Mouse (Mus musculus): ENCODE data around the gene Zswim3. TPM values are rescaled to one million over a fixed set of nuclear protein-coding genes. Genes with fewer than 3 reads are reported as not detected.
A peak's percentile ranks its signal among the peaks of the same experiment; 100 is the strongest.

The Zswim3 gene
- polyA plus RNA-seq, 1 experiment, result 7.6 TPM

DNA sequence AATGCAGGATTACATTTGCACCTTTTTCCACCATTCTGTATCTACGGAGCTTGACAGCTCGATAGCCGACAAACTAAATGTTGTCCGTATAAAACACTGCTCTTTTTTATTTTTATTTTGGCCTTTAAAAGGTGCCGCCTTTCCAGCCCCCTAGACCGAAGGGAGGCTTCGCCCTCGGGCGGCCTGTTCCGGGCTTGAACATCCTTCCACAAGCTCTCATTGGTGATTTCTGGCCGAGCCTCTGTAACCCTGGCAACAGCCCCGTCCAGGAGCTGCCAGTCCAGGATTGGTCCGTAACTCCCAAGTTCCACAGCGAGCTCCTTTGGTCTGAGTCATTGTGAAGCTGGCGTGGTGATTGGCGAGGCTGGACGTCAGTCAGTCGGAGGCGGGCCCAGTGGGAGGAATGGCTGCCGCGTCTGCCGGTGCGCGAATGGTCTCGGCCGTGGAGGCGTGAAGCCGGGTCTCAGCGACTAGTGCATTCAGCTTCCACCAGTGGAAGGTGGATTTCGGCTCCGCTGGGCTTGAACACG, 17.8 kb downstream of the Zswim3 start, which contains the start of gene Zswim1:
Gene Zswim1 (plus strand): TSS at position 51 of the 530 bp plus-strand sequence.
- Histone ChIP-seq H3K4me3 (ENCODE audit: insufficient read depth, low read length) (peak within 1 kb of the TSS; percentile 54), H3K27ac (ENCODE audit: insufficient read depth, low read length) (peak within 1 kb of the TSS; percentile 51), H3K4me1 (ENCODE audit: control insufficient read depth, insufficient read depth, low read length) (peaks cover 2% of the 10 kb centered on the region; the same call in 1 of the 2 replicates)
- TF ChIP-seq POLR2A (IDR thresholded peaks at IDR 0.05; ENCODE audit: extremely low read depth, insufficient read depth, low read length) (peak; percentile 94), CTCF (IDR thresholded peaks at IDR 0.05; ENCODE audit: extremely low read depth, insufficient read depth, low read length) (no peak)

DNA sequence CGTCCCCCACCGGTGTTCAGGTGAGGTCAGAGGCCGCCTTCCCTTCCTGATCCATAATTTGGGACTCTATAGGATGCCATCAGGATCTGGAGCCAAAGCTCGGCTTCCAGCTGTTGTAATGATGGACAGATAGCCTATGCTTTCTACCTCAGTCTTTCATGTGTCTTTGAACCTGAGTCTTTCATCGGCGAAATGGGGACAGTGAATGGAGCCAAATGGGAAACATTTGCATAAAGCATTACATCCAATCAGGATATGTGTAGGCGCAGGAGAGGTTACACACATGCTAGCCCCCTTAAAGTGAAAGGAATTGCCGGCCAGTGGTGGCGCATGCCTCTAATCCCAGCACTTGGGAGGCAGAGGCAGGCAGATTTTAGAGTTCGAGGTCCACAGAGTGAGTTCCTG, 18.3 kb downstream of the Zswim3 start:
- Histone ChIP-seq H3K4me3 (ENCODE audit: insufficient read depth, low read length) (peak overlapping the region; percentile 54), H3K4me1 (ENCODE audit: control insufficient read depth, insufficient read depth, low read length) (peaks cover 2% of the 10 kb centered on the region; the same call in 1 of the 2 replicates), H3K27ac (ENCODE audit: insufficient read depth, low read length) (peak overlapping the region; percentile 51)
- no peak for TF ChIP-seq CTCF (IDR thresholded peaks at IDR 0.05; ENCODE audit: extremely low read depth, insufficient read depth, low read length)
- no peak for TF ChIP-seq POLR2A (IDR thresholded peaks at IDR 0.05; ENCODE audit: extremely low read depth, insufficient read depth, low read length)

DNA sequence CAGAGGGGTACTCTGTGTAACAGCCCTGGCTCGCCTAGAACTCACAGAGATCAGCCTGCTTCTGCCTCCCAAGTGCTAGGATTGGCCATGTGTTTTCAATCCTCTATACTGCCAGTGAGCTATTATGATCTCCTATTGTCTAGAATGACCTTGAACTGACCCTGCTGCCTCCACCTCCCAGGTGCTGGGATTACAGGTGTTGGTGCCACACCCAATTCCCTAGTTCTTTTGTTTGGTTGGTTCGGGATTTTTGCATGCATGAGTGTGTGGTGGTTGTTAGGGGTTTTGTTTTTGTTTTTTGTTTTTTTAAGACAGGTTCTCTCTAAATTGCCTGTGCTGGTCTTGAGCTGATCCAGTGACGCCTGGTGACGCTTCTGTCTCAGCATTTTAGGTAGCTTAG, 19.1 kb downstream of the Zswim3 start:
- Histone ChIP-seq H3K4me1 (ENCODE audit: control insufficient read depth, insufficient read depth, low read length) (peaks cover 2% of the 10 kb centered on the region; the same call in 1 of the 2 replicates), H3K4me3 (ENCODE audit: insufficient read depth, low read length) (no peak overlapping the region), H3K27ac (ENCODE audit: insufficient read depth, low read length) (no peak overlapping the region)
- no peak for TF ChIP-seq POLR2A (IDR thresholded peaks at IDR 0.05; ENCODE audit: extremely low read depth, insufficient read depth, low read length)
- TF ChIP-seq CTCF (IDR thresholded peaks at IDR 0.05; ENCODE audit: extremely low read depth, insufficient read depth, low read length), result no peak

DNA sequence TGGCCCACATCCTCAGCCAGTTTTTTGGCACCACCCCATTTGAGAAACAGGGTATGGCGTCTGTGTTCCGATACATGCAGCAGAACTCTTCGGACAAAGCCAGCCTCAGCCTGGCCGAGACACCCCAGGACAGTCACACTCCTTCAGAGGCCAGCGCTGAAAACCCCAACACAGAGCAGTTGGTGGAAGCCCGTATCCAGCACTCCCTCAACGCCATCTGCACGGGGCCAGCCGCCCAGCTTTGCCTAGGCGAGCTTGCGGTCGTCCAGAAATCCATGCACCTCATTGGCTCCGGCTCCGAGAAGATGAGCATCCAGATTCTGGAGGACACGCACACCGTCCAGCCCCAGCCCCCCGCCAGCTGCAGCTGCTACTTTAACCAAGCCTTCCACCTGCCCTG, 20.6 kb downstream of the Zswim3 start:
- Histone ChIP-seq H3K27ac (ENCODE audit: insufficient read depth, low read length) (no peak overlapping the region), H3K4me1 (ENCODE audit: control insufficient read depth, insufficient read depth, low read length) (peaks cover 2% of the 10 kb centered on the region; the same call in 1 of the 2 replicates), H3K4me3 (ENCODE audit: insufficient read depth, low read length) (no peak overlapping the region)
- TF ChIP-seq CTCF (IDR thresholded peaks at IDR 0.05; ENCODE audit: extremely low read depth, insufficient read depth, low read length), result no peak
- no peak for TF ChIP-seq POLR2A (IDR thresholded peaks at IDR 0.05; ENCODE audit: extremely low read depth, insufficient read depth, low read length)

DNA sequence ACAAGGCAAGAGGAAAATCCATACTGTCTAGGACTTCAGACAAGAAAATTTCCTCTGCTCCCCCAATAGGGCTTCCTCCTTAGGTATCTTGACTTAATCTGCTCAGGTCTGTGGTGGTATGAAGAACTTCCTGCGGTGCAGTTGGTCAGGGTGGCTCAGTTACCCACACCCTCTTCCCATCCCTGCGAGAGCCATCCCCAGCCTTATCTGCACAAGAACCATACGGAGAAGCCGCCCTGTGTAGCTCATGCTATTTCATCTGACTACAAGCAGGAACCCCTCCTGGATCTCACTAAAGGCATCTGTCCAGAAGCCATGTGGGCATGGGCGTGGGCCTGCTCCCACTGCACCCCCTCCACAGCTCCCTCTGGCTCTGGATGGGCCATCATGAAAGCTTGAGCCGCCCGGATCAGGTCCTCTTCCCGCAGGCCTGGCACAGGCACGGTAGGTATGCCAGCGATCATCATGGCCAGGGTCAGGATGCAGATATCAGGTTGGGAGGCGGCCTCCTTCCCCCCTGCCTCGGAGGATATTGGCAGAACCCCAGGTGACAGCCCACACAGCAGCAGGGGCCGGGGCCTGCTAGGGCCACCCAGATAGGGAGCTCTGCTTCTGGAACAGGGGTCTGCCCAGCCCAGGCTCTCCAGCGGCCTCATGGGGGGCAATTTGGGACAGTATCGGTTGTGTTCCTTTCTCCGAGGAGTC, 22.4 kb downstream of the Zswim3 start:
- TF ChIP-seq POLR2A (IDR thresholded peaks at IDR 0.05; ENCODE audit: extremely low read depth, insufficient read depth, low read length), result no peak
- no peak for TF ChIP-seq CTCF (IDR thresholded peaks at IDR 0.05; ENCODE audit: extremely low read depth, insufficient read depth, low read length)
- H3K27ac ChIP-seq (ENCODE audit: insufficient read depth, low read length), result no peak overlapping the region
- H3K4me1 ChIP-seq (ENCODE audit: control insufficient read depth, insufficient read depth, low read length), result peaks cover 2% of the 10 kb centered on the region; the same call in 1 of the 2 replicates
- no peak overlapping the region for H3K4me3 ChIP-seq (ENCODE audit: insufficient read depth, low read length)

DNA sequence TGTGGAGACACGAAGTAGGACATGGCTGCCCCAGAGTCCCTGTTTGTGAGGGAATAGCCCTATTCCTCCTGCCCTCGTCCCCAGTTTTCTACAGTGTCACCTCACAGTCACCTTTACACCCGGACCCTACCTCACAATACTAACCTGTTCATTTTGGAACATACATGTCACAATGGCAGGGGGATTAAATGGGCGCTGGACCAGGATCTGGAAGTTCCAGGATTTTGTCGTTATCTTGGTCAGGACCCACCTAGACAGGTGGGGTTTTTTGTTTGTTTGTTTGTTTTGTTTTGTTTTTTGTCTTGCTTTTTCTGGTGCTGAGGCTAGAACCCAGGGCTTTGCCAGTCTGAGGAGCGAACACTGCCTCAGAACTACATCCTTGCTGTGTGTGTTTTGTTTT, 23.5 kb downstream of the Zswim3 start, which contains the start of gene Spata25:
Gene Spata25 (minus strand): TSS at position 101 of the 400 bp plus-strand sequence.
- no peak within 1 kb of the TSS for H3K4me3 ChIP-seq (ENCODE audit: insufficient read depth, low read length)
- no peak within 1 kb of the TSS for H3K27ac ChIP-seq (ENCODE audit: insufficient read depth, low read length)
- TF ChIP-seq POLR2A (IDR thresholded peaks at IDR 0.05; ENCODE audit: extremely low read depth, insufficient read depth, low read length) (no peak), CTCF (IDR thresholded peaks at IDR 0.05; ENCODE audit: extremely low read depth, insufficient read depth, low read length) (no peak)
- H3K4me1 ChIP-seq (ENCODE audit: control insufficient read depth, insufficient read depth, low read length), result peaks cover 2% of the 10 kb centered on the region; the same call in 1 of the 2 replicates

DNA sequence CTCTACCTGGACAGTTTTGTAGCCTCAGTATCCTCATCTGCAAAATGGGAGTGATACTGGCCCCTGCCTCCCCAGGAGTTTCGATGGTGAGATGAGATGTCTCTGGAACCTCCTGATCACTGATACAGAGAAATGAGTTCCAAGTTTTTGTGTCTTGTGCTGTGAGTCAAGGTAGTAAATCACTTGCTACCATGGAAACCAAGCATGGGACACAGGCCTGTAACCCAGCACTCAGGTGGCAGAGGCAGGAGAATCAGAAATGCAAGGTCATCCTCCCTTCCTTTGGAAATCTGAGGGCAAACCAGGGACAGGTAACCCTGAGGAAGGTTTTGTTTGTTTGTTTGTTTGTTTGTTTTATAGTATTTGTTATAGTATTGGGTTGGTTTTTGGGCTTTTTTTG, 24.2 kb downstream of the Zswim3 start:
- Histone ChIP-seq H3K4me1 (ENCODE audit: control insufficient read depth, insufficient read depth, low read length) (peaks cover 2% of the 10 kb centered on the region; the same call in 1 of the 2 replicates), H3K27ac (ENCODE audit: insufficient read depth, low read length) (no peak overlapping the region), H3K4me3 (ENCODE audit: insufficient read depth, low read length) (no peak overlapping the region)
- TF ChIP-seq POLR2A (IDR thresholded peaks at IDR 0.05; ENCODE audit: extremely low read depth, insufficient read depth, low read length), result no peak
- TF ChIP-seq CTCF (IDR thresholded peaks at IDR 0.05; ENCODE audit: extremely low read depth, insufficient read depth, low read length), result no peak

DNA sequence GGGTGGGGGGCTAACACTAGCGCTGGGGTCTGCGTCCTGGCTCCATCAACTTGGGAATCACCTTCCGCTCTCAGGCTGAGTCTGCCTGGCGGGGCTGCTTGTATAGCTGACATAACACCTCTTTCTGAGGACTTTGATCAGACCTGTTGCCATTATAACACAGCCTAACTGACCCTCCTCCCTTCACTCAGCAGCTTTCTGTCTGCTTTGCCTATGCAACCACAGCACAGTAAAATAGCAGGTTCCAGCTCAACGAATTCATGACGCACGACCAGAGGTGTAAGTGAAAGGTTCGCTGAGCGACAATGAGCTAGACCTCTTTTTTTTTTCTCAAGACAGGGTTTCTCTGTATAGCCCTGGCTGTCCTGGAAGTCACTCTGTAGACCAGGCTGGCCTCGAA, 26.1 kb downstream of the Zswim3 start:
- TF ChIP-seq CTCF (IDR thresholded peaks at IDR 0.05; ENCODE audit: extremely low read depth, insufficient read depth, low read length) (no peak), POLR2A (IDR thresholded peaks at IDR 0.05; ENCODE audit: extremely low read depth, insufficient read depth, low read length) (no peak)
- H3K27ac ChIP-seq (ENCODE audit: insufficient read depth, low read length), result no peak overlapping the region
- no peak overlapping the region for H3K4me3 ChIP-seq (ENCODE audit: insufficient read depth, low read length)

DNA sequence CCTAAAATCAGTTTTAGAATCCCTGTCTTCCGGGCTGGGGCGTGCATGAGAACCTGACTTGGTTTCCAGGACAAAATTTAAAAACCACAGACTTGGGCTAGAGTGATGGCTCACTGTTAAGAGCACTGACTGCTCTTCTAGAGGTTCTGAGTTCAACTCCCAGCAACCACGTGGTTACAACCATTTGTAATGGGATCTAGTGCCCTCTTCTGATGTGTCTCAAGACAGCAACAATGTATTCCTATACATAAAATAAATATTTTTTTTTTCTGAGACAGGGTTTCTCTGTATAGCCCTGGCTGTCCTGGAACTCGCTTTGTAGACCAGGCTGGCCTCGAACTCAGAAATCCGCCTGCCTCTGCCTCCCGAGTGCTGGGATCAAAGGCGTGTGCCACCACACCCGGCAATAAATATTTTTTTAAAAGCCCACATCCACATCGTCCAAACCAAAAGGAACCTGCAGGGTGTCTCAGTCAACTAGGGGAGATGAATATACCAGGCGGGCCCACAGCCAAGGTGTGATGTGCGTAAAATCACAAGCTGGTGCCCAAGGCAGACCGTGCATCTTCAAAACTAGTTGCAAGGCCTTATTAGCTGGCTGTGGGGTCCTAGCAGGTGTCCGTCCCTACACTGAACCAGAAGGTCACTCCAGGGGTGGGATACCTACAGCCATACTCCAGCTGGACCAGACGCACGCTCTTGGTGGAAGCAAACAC, 27.3 kb downstream of the Zswim3 start:
- H3K27ac ChIP-seq (ENCODE audit: insufficient read depth, low read length), result no peak overlapping the region

More for the DNA sequence above, 26.1 kb downstream of the Zswim3 start:
- peaks cover under 1% of the 10 kb centered on the region; the same call in 1 of the 2 replicates for H3K4me1 ChIP-seq (ENCODE audit: control insufficient read depth, insufficient read depth, low read length)

More for the DNA sequence above, 27.3 kb downstream of the Zswim3 start:
- no peaks in the 10 kb centered on the region for H3K4me1 ChIP-seq (ENCODE audit: control insufficient read depth, insufficient read depth, low read length)
- TF ChIP-seq POLR2A (IDR thresholded peaks at IDR 0.05; ENCODE audit: extremely low read depth, insufficient read depth, low read length) (no peak), CTCF (IDR thresholded peaks at IDR 0.05; ENCODE audit: extremely low read depth, insufficient read depth, low read length) (no peak)
- H3K4me3 ChIP-seq (ENCODE audit: insufficient read depth, low read length), result peak overlapping the region; percentile 50; the same call in 1 of the 2 replicates

Measured in cortical plate, adult 2 months (tissue).